Mouse (Mus musculus) thymus, postnatal 10 days (tissue): ENCODE data around the gene Gm5294.

Source experiments
- DNase-seq, 2 experiments: peaks; one replicate each; pipeline ENCODE4 v3.0.0; 2021; ENCODE audit warnings: low spot score in 2 of 2

The Gm5294 gene

GRCm38 (mm10) chr5:138819780-138820179 lies at the start of gene Gm5294:
TSS of gene Gm5294 (plus strand) at chr5:138820080.
- DNase-seq: no peak

GRCm38 (mm10) chr5:138775096-138775495 lies 44.8 kb upstream of the Gm5294 start:
- no peak for DNase-seq

- no peak for DNase-seq
Measured at GRCm38 (mm10) chr5:138776346-138776745, 43.5 kb upstream of the Gm5294 start.

- no peak for DNase-seq
Measured at GRCm38 (mm10) chr5:138778731-138779463, 41.0 kb upstream of the Gm5294 start.

DNA sequence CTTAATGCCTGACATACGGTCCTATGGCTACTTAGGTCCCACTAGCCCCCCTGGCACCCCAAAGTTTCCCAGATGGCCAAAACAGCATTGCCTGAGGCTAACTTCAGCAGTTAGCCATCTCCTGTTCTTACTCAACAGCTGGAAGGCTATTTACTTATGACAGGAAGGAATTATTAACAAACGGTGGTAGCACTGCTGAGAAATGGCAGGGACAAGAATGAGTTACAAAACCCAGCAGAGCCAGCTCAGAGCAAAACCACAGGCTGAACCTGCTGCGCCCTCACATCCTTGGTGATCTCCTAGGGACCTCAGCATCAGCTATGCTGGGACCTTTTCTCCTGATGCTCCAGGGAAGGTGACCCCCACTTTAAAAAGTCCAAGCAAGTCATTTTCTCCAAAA lies 40.2 kb upstream of the Gm5294 start:
- DNase-seq: no peak

GRCm38 (mm10) chr5:138782697-138783096 lies 37.2 kb upstream of the Gm5294 start:
- DNase-seq: no peak

- no peak for DNase-seq
Measured at GRCm38 (mm10) chr5:138783181-138783580, 36.7 kb upstream of the Gm5294 start.

DNA sequence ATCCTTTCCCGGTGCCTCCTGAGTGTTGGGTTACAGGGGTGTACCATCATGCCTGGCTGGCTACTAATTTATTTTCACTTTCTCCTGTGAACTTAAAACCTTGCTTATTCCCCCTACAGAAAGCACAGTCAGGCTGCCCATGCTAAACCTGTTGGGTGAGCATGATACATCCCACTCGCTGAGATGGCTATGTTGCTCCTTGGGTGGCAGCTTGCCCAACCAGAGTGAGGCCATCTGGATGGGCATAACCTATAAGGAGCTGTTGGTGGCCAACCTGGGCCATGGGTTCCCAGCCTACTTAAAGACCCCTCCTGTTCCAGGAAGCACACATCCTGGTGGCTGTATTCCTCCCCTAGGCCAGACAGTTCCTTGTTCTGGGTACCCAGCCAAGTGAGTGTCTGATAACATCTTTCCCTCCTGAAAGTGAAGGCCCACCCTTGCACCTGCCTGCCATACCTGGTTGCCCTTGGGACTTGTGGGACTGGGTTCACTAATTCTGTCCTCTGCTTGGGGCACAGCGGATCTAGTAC lies 33.8 kb upstream of the Gm5294 start:
- no peak for DNase-seq

- DNase-seq: no peak
Measured at GRCm38 (mm10) chr5:138787648-138788047, 32.2 kb upstream of the Gm5294 start.

- DNase-seq: no peak
Measured at GRCm38 (mm10) chr5:138788481-138789211, 31.2 kb upstream of the Gm5294 start.

- DNase-seq: no peak
Measured at GRCm38 (mm10) chr5:138790954-138791480, 28.9 kb upstream of the Gm5294 start.

- no peak for DNase-seq
Measured at GRCm38 (mm10) chr5:138801588-138802116, 18.2 kb upstream of the Gm5294 start.

DNA sequence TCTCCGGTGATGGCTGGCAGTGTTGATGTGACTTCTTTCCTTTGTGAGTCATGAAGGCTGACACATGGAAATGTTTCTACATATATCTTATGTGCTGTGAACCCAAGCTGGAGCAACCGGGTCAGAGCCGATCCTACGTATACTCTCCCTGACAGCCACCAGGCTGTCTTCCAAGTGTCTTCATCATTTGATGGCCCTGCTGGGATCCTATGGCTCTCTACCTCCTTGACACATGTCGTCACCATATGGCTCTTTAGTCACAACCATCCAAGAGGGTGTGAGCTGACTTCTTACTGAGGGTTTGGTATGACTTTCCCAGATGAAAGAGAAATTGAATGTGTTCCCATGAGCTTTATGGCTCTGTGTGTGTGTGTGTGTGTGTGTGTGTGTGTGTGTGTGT lies 15.6 kb upstream of the Gm5294 start:
- DNase-seq: no peak

GRCm38 (mm10) chr5:138809767-138810166 lies 10.1 kb upstream of the Gm5294 start:
- no peak for DNase-seq

- DNase-seq: no peak
Measured at GRCm38 (mm10) chr5:138820717-138821332, 945 bp downstream of the Gm5294 start.

- DNase-seq: no peak
Measured at GRCm38 (mm10) chr5:138825090-138825489, 5.2 kb downstream of the Gm5294 start.

- no peak for DNase-seq
Measured at GRCm38 (mm10) chr5:138833406-138833805, 13.5 kb downstream of the Gm5294 start.

- DNase-seq: no peak
Measured at GRCm38 (mm10) chr5:138834910-138835309, 15.0 kb downstream of the Gm5294 start.

DNA sequence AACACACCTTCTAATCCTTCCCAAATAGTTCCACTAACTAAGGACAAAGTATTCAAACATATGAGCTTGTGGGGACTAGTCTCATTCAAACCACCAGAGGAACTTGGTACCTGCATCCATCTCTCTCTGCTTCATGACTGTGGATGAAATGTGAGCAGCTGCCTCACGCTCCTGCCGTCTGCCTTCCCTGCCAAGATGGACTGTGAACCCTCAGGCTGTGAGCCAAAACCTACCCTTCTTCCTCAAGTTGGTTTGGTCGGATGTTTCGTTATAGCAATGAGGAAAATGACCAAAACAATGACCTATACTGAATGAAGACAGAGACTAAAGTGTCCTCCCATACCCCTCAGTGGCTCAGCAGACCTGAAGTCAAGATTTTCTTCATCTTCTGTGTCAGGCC lies 21.1 kb downstream of the Gm5294 start:
- DNase-seq: no peak

GRCm38 (mm10) chr5:138843168-138843824 lies 23.4 kb downstream of the Gm5294 start:
- DNase-seq: no peak

GRCm38 (mm10) chr5:138846506-138846905 lies 26.6 kb downstream of the Gm5294 start:
- no peak for DNase-seq
